Mouse (Mus musculus) 3T3-L1 (cell line): ENCODE results near the gene Mrps2.
A peak's percentile ranks its signal among the peaks of the same experiment; 100 is the strongest.
"Not testable (repeated sequence)": the region's sequence is repeated elsewhere in the genome, so short reads cannot be mapped to it uniquely, and the experiment has no call there.

ENCODE experiments used
- DNase-seq: peaks from one replicate; pipeline ENCODE4 v3.0.0-alpha.2; 2015; ENCODE audit warnings: low read depth, low spot score

The Mrps2 gene

DNA sequence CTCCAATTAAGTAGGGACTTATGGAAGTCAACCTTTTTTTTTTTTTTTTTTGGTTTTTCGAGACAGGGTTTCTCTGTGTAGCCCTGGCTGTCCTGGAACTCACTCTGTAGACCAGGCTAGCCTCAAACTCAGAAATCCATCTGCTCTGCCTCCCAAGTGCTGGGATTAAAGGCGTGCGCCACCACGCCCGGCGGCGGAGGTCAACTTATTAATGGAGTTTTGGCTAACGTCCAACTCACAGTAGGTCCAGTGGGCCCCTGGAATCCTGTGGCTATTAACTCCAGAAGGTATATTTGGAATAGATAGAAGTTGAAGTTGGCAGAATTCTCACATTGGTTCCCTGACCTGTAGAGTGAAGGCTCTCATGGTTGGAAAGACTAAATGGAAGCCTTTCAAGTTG, 4.1 kb downstream of the Mrps2 start:
- DNase-seq: not testable (repeated sequence)

DNA sequence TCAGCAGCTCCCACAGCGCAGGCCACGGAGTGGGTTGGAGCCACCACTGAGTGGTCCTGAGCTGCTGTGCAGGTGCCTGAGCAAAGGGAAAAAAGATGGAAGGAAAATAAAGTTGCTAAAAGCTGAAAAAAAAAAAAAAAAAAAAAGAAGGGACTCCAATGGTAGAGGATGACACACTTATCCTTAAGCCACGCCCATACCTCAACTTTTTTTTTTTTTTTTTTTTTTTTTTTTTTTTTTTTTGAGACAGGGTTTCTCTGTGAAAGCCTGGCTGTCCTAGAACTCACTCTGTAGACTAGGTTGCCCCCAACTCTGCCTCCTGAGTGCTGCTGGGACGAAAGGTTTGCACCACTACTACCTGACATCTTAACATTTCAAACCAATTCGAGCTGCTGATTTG, 10.1 kb downstream of the Mrps2 start:
- DNase-seq: not testable (repeated sequence)

DNA sequence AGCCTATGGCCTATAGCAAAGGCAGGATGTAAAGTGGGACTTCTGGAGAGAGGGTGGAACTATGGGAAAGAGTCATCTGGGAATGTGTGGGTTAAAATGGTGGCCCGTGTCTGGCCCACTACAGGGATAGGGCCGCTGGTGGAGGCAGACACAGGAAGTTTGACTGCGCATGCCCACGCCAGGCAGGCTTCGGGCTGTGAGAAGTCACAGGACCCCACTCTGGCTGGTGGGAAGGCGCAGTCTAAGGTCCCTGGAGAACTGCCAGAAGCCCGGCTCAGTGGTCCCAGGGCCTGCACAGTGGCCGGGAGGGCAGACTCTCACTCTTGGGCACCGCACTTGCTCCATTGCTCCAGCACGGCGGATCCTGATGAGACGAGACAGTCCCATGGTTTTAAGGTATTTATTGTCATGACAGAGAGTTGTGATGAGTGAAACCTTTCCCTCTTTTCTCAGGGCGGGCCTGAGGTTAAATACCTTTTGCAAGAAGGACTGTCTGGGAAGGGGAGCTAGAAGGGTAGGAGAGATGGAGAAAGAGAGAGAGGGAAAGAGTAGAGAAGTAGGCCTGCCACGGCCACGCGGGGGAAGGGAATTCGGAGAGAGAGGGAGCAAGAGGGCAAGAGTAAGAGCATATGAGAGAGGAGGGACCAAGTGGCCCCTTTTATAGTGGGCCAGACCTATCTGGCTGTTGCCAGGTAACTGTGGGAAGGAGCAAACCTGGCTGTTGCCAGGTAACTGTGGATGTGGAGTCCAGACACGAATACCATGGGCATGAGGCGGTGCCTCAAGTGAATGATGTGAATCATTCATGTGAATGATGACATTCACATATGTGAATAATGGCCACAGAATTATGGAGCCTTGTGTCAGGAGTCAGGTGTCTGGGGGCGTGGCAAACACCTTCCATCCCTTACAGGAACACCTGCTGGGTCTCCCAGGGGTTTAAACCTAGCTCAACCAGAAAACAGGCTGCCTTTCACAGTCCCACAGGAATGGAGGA, 11.6 kb downstream of the Mrps2 start:
- no peak for DNase-seq

DNA sequence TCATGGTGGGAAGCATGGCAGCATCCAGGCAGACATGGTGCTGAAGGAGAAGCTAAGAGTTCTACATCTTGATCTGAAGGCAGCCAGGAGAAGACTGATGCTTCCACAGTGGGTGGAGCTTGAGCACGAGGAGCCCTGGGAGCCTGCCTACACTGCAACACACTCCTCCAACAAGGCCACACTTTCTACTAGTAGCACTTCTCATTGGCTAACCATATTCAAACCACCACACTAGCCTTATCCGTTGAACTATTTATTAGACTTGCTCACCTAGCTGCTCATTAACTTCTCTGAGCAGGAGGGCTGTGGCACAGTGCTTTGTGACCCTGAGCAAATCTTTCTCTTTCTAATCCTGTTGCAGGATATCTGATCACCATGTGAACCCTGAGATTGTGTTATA, 16.0 kb downstream of the Mrps2 start:
- no peak for DNase-seq

DNA sequence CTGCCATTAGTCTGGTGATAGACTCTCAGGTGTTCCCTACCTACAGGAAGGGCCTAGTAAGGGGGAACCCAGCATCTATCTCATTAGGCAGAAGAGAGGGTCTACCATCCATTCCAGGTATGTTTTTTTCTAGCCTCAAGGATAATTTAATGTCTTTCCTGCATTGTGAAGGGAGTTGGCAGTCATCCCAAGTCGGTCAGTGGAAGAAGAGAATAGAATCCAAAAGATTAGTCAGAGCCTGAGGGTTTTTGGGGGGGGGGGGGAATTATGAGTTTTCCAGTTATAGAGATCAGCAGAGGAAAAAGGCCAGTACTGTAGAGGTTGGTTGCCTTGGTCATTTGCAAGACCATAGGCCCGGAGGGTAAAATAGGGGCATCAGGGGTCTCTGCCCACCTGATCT, 26.7 kb downstream of the Mrps2 start:
- peak; percentile 67 for DNase-seq

DNA sequence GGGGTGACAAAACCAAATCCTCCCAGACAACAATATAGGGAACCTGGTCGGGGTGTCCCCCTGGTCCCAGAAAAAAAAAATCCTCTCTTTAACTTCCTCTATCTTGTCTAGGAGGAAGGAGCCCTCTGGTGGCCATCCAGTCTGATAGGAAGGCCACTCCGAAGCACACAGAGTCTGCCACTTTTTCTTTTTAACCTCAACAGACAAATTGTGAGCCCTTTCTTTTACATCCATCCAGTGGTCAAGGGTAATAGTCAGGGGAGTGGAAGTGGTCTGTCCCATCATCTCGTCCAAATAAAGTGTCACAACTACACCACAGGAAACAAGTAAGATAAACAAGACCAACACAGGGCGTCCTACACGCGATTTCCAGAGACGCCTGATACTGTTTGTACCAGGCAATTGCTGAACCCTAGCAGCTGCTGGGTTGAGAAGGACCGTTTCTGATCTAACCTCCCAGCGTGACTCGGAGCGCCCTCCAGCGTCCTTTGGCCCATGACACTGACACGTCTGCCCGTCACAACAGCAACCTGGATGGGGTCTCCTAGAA, 27.4 kb downstream of the Mrps2 start:
- DNase-seq: peak; percentile 29

DNA sequence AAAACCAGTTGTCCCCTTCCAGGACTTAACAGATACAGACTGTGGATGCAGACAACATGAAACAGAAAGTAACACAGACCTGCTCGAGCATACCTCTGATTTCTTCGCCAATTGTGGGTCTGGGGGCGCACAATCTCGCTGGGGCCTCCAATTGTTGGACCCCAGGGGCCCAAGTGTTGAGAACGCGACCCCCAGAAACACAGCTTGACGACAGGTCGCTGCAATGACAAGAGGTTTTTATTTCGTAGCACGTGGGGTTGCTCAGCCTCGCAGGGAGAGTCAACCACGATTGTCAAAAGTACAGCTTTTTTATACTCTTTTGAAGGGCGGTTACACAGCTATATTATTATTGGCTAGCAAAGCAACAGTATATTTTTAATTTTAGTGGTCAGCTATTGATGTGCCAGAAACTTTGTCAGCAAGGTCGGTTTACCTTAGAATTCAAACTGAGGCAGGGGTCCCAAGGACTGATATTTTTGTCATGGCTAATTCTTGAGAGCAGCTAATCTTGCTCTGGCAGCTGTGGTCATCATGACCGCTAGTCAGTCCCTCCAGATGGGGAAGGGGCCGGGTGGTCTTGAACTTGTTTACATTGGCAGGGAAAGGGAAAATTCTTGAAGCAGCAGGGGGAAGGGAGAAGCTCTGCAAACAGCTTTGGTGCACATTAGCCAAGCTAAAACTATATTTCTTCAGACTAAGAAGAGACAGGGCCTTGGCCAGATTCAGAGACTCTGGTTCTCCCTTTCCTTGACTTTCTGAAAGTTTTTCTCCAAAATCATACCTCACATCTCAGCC, 28.1 kb downstream of the Mrps2 start:
- no peak for DNase-seq

DNA sequence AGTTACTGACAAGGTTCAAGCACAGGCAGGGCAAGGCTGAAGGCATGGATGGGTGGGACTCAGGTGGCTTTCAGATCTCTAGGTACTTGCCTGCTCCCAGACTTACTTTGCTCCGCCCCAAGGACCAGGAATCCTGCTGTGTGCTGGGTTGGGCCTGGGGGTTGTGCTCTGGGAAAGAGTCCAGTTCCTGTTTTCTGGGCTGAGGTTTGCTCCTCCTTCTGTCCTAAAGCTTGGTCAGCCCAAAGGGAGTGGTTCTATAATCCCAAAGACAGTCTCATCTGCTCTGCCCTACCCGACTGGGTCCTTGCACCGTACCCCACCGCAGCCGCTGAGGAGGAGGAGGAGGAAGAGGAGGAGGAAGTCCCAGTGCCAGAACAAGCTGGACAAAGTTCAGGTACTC, 28.8 kb downstream of the Mrps2 start, which contains the start of gene Gbgt1:
TSS of gene Gbgt1 (plus strand) at position 221 of the 400 bp plus-strand sequence.
- DNase-seq: peak; percentile 17

DNA sequence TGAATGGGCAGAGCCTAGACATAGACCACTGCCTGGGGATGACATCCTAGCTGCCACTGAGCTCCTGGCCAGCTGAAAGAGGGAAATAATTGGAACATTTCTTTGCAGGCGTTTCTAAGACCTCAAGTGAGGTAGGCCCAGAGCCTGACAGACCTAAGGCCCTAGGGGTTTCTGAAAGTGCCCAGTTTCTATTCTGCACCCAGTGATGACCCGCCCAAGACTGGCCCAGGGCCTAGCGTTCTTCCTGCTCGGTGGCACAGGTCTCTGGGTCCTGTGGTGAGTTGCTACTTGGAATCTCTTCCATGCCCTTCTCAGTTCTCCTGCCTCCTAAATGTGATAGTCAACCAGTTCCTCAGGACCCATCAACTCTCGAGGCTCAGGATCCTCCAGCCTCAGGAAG, 29.7 kb downstream of the Mrps2 start:
- DNase-seq: no peak

DNA sequence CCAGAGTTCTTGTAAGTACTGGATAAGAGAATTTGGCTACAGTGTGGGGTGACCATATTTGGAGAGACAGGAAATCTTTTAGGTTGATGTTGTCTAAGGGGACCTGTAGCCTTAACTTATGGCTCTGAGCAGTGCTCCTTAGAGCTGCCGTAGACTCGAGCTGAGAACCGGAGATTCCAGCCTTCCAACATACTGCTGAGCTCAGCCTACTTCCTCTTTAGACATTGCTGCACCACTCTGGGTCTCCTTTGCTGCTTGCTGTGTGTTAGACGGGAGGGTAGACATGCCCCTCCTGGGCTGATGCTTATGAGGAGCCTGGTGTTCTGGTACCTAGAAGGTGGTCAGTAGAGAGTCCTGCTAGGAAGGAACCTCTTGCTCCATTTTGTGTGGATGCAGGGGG, 30.6 kb downstream of the Mrps2 start:
- no peak for DNase-seq

DNA sequence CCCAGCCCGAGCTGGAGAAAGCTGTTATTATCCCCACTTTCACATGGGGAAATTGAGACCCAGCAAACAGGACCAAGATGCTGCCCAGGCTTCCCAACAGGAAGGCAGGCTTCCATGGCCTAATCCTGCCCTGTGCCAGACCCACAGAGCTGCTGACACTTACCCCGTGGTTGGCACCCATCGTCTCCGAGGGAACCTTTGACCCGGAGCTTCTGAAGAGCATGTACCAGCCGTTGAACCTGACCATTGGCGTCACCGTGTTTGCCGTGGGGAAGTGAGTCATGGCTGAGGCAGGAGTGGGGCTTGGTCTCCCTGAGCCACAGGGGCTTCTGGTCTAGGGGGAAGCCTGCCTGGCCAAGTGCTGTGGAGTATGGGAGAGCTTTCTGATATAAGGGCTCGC, 35.1 kb downstream of the Mrps2 start:
- no peak for DNase-seq

DNA sequence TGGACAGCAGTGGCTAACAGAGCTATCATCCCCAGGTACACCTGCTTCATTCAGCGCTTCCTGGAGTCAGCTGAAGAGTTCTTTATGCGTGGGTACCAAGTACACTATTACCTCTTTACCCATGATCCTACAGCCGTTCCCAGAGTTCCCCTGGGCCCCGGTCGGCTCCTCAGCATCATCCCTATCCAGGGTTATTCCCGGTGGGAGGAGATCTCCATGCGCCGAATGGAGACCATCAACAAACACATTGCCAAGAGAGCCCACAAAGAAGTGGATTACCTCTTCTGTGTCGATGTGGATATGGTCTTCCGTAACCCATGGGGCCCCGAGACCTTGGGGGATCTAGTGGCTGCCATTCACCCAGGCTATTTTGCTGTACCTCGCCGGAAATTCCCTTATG, 36.8 kb downstream of the Mrps2 start:
- no peak for DNase-seq

DNA sequence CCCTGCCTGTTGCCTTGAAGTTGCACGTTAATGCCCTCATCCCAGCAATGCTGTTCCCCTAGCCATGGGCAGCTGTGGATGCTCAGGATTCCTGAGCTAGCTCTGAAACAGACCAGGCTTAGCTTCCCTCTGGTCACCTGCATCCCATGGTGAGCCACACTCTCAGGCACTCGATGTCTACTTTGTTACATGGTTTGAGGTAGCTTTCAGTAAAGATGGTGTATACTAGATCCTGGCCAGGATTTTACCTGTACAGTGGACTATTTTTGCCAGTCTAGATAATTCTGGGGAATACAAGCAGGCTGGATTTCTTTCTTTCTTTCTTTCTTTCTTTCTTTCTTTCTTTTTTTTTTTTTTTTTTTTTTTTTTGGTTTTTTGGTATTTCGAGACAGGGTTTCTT, 37.9 kb downstream of the Mrps2 start, which contains the start of gene Gm10134:
TSS of gene Gm10134 (plus strand) at position 301 of the 400 bp plus-strand sequence.
- DNase-seq: no peak

DNA sequence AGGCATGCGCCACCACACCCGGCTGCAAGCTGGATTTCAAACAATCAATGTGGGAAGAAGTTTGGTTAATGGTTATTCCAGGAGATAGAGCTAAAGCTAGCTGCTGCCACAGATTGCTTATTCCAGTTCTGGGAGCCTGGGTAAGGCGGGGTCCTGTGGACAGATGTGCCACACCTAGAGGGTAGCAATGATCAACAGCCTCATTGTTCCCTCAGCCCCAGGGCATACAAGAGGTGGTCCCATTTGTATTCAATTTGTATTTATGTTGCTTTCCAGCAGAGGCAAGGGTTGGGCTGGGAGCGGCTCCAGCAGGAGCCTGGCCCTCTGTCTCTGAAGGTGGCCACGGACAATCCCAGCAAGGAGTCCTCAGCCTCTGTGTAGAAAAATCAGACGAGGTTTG, 38.4 kb downstream of the Mrps2 start:
- no peak for DNase-seq

DNA sequence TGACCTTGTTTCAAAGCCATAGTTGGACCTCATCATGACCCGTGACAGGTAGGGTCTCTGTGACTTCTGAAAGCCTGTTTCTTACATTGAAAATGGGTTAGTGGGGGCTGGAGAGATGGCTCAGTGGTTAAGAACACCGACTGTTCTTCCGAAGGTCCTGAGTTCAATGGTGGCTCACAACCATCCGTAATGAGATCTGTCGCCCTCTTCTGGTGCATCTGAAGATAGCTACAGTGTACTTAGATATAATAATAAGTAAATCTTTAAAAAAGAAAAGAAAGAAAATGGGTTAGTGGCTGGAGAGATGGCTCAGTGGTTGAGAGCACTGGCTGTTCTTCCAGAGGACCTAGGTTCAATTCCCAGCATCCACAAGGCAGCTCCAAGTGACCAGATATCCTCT, 43.7 kb downstream of the Mrps2 start:
- DNase-seq: not testable (repeated sequence)

DNA sequence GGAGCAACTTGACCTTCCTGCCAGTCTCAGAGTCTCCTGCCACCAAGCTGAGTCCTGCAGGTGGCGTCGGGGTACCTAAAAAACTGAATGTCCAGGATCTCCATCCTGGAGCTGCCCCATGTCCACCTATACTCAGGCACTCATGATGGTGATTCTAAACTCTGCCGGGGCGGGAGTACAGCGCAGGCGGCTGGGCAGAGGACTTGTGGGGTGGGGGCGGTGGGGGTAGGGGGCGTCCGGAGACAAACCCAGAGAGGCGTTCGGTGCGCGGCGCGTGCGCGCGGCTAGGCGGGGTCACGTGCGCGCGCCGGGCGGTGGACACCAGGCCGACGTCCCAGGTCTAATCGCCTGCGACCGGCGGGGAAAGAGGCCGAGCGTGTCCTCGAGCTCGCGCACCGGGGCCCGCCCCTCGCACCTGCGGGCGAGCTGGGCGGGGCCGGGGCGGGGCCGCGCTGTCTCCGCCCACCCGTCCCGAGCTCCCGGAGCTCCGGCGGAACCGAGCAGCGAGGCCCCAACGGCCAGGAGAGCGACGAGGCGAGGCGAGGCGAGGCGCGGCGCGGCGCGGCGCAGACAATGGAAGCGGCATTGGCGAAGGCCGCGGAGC, 45.0 kb downstream of the Mrps2 start, which contains the start of gene Ralgds:
TSS of gene Ralgds (plus strand) at position 328 of the 604 bp plus-strand sequence.
- no peak for DNase-seq

DNA sequence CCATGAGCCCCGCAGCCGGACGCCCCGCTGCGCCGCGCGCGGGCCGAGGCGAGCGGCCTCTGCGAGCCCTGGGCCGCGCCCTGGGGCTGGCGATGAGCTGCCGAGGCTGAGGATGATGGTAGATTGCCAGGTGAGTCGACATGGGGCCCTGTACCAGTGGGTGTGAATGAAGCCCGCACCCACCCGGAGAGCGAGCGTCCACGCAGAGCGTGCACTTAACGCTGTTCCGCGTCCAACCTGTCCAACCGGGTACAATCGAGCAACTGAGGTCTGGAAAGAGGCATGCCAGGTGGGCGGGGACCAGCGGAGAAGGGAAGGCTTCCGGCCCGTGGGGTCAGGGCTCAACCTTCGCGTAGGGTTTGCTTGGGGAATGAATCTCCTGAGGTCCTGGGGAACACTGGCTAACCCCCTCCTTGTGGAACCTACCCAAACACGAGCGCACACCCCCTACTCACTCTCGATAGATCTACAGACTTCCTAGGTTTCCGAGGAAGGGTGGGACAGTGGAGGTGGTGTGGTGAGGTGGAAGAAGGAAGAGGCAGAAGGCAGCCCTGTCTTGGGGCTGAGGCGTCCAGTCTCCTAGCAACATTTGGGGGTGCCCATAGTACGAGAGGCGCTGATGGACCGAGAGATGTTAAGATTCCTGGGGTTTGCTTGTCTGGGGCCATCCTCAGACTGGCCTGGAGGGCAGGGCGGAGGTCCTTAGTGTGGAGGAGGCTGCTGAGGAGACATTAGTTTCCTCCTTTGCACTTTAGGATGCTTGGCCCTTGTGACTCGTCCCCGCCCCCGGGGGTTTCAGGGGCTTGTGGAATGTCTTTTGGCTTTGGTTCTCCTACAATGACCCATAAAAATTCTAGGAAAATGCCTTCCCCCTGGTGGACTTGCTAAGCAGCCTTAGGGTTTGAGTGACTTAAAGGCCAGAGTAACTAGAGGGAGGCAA, 45.8 kb downstream of the Mrps2 start:
- DNase-seq: no peak

DNA sequence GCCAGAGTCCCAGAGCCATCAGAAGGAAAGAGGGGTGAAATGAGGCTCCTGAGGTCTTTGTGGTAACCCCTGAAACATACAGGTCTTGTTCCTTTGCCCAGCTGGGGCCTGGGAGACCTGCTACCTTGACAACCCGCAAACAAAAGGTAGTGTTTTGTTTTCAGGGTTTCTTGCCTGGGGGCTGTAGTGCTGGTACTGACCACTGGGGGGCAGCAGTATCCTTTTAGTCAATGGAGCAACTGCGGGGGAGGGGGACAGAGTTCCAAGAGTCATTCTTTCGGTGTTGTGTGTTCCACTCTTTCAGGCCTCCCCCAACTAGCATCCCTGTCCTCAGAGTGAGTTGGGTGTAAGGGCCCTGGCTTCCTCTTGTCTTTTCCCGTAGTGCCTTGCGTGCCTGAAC, 46.6 kb downstream of the Mrps2 start:
- DNase-seq: peak; percentile 85

DNA sequence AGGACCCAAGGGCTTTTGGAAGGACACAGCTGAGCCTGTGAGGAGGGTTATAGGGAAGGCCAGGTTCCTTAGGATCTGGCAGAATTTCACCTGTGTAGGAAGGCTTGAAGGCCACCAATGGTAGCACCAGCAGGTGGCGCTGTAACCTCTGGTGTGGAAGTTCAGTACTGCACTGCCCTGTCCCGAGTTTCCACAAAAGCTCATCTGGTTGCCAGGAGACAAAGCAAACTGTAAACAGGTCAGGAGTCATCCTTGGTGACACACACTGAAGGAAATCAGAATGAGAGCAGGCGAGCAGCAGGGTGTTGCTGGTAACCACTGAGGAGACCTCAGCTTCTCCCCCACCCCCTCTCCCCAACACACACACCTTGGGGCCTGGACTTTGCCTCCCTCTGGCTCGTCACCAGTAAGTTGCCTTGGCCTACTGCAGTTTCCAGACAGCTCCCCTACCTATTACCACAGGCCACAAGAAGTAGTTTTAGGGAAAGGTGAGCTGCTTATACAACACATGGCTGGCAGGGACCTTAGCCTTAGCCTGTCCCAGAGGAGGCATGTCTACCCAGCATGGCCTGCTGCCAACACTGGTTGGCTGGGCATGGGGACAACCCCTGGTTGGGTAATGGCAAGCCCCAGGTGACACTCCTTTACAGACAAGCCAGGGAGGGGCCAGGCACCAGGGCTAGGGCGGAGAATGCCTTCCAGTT, 49.5 kb downstream of the Mrps2 start:
- peak; percentile 97 for DNase-seq

DNA sequence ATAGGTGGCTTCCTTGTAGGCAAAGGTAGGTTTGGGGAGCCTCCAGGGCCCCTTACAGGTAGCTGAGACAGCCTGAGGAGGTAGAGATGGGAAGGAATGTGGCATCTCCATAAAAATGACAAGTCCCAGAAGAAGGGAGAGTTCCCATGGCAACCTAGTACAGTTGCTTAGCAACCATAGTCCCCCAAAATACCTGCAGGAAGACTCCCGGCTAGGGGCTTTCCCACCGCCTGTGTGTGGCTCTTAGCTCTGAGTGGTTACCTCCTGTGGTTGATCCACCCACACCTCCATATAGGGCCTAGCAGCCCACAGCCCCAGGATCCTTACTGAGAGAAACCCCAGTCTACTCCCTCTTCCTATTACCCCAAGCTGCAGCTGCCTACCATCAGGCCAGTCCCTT, 50.4 kb downstream of the Mrps2 start:
- DNase-seq: no peak
